Mouse (Mus musculus) myocyte (in vitro differentiated cells): Measurements from ENCODE around the gene Ncf1.
A peak's percentile ranks its signal among the peaks of the same experiment; 100 is the strongest.

Source experiments
- CEBPB ChIP-seq: IDR thresholded peaks from 2 replicates; pipeline ENCODE4 v1.6.1; 2011; ENCODE audit warnings: mild to moderate bottlenecking, moderate library complexity; ENCODE audit not compliant: poor library complexity, insufficient read depth, severe bottlenecking
- MAX ChIP-seq: IDR thresholded peaks from one replicate; pipeline ENCODE4 v1.6.1; 2011; ENCODE audit warnings: low read depth, mild to moderate bottlenecking, control low read depth
- MYOD1 ChIP-seq, 3 experiments: IDR thresholded peaks; one replicate each; pipeline ENCODE4 v1.6.1; 2011; ENCODE audit warnings: control low read depth in 2 of 3, low read depth in 2 of 3, mild to moderate bottlenecking in 2 of 3, moderate library complexity in 1 of 3; ENCODE audit not compliant: insufficient read length in 2 of 3, control insufficient read depth in 1 of 3
- POLR2A ChIP-seq: IDR thresholded peaks from one replicate; pipeline ENCODE4 v1.6.1; 2011; ENCODE audit warnings: low read depth, mild to moderate bottlenecking, control low read depth, moderate library complexity; ENCODE audit not compliant: insufficient read length
- POLR2AphosphoS2 ChIP-seq: IDR thresholded peaks from one replicate; pipeline ENCODE4 v1.6.1; 2011; ENCODE audit warnings: low read depth, control low read depth; ENCODE audit not compliant: insufficient read length
- SRF ChIP-seq: IDR thresholded peaks from one replicate; pipeline ENCODE4 v1.6.1; 2011; ENCODE audit warnings: low read depth; ENCODE audit not compliant: control insufficient read depth, insufficient read length
- TCF12 ChIP-seq: IDR thresholded peaks from one replicate; pipeline ENCODE4 v1.6.1; 2011; ENCODE audit warnings: mild to moderate bottlenecking, control low read depth; ENCODE audit not compliant: poor library complexity, insufficient read depth, severe bottlenecking
- TCF3 ChIP-seq: IDR thresholded peaks from one replicate; pipeline ENCODE4 v1.6.1; 2011; ENCODE audit warnings: low read depth, control low read depth; ENCODE audit not compliant: insufficient read length
- USF1 ChIP-seq: IDR thresholded peaks from one replicate; pipeline ENCODE4 v1.6.1; 2011; ENCODE audit warnings: low read depth, mild to moderate bottlenecking, control low read depth, moderate library complexity

GRCm38 (mm10) chr5:134249245-134249649, 19.8 kb upstream of the Ncf1 start:
- TF ChIP-seq POLR2A = no peak
- peak in 1 of 3 experiments; percentile 49 for TF ChIP-seq MYOD1 (IDR thresholded peaks at IDR 0.05; ENCODE audit: control insufficient read depth in 1 of 3, insufficient read length in 2 of 3, low read depth in 2 of 3)
- no peak for TF ChIP-seq TCF12
- TF ChIP-seq POLR2AphosphoS2 = no peak
- no peak for TF ChIP-seq MAX
- no peak for TF ChIP-seq CEBPB
- TF ChIP-seq TCF3 = no peak
- TF ChIP-seq USF1 = no peak
- TF ChIP-seq SRF = no peak
